Mouse (Mus musculus) ES-E14 (cell line): Measurements from ENCODE around the gene Adsl. TPM values are rescaled to one million over a fixed set of nuclear protein-coding genes. Genes with fewer than 3 reads are reported as not detected.
A peak's percentile ranks its signal among the peaks of the same experiment; 100 is the strongest.

ENCODE experiments used
- DNase-seq: peaks from one replicate; pipeline ENCODE4 v3.0.0-alpha.2; 2013; ENCODE audit warnings: low read depth, low spot score
- H3K27ac ChIP-seq: 2 replicates; pipeline ENCODE4 v1.5.1; 2012; ENCODE audit warnings: low read depth, mild to moderate bottlenecking, low read length, moderate library complexity, mixed read lengths; ENCODE audit not compliant: poor library complexity, insufficient read depth, severe bottlenecking
- H3K36me3 ChIP-seq: 2 replicates; pipeline ENCODE4 v1.6.1; 2012; ENCODE audit warnings: mild to moderate bottlenecking, low read length, moderate library complexity, mixed read lengths; ENCODE audit not compliant: control insufficient read depth, poor library complexity, insufficient read depth, severe bottlenecking
- H3K4me1 ChIP-seq, 2 experiments: fragments of 150-350 bp in 1 of 2; sonication (generic) in 1 of 2; 2 replicates each; pipeline ENCODE4 v1.6.1; 2012; ENCODE audit warnings: low read length in 2 of 2, mild to moderate bottlenecking in 1 of 2, mixed read lengths in 1 of 2; ENCODE audit not compliant: control insufficient read depth in 2 of 2, insufficient read depth in 2 of 2, poor library complexity in 1 of 2
- H3K4me3 ChIP-seq, 2 experiments: fragments of 150-350 bp in 1 of 2; sonication (generic) in 1 of 2; 2 replicates each; pipeline ENCODE4 v1.5.1; 2012; ENCODE audit warnings: low read length in 2 of 2, low read depth in 1 of 2, mild to moderate bottlenecking in 1 of 2, mixed read lengths in 1 of 2; ENCODE audit not compliant: insufficient read depth in 1 of 2, poor library complexity in 1 of 2, severe bottlenecking in 1 of 2
- H3K9ac ChIP-seq: 2 replicates; pipeline ENCODE4 v1.6.1; 2012; ENCODE audit warnings: low read depth, mild to moderate bottlenecking, low read length, mixed read lengths; ENCODE audit not compliant: poor library complexity, insufficient read depth, severe bottlenecking
- H3K9me3 ChIP-seq: fragments of 150-350 bp; sonication (generic); 2 replicates; pipeline ENCODE4 v1.6.1; 2012; ENCODE audit warnings: low read depth, mild to moderate bottlenecking, low read length; ENCODE audit not compliant: control insufficient read depth, insufficient read depth
- CHD2 ChIP-seq: IDR thresholded peaks from 2 replicates; pipeline ENCODE4 v1.6.1; 2014; ENCODE audit warnings: mild to moderate bottlenecking, low read depth, low read length, inconsistent platforms
- HCFC1 ChIP-seq: IDR thresholded peaks from 2 replicates; pipeline ENCODE4 v1.6.1; 2012; ENCODE audit warnings: low read length, inconsistent platforms, borderline replicate concordance; ENCODE audit not compliant: insufficient read depth
- MAFK ChIP-seq: IDR thresholded peaks from 2 replicates; pipeline ENCODE4 v1.6.1; 2014; ENCODE audit warnings: mild to moderate bottlenecking, low read depth, low read length, inconsistent platforms; ENCODE audit not compliant: insufficient read depth
- ZC3H11A ChIP-seq: IDR thresholded peaks from 2 replicates; pipeline ENCODE4 v1.6.1; 2012; ENCODE audit warnings: low read depth, mild to moderate bottlenecking, inconsistent platforms, low read length, borderline replicate concordance
- ZNF384 ChIP-seq: IDR thresholded peaks from 2 replicates; pipeline ENCODE4 v1.6.1; 2012; ENCODE audit warnings: low read depth, low read length, inconsistent platforms
- in situ Hi-C, 2 experiments: fragments of 600-800 bp; cut with MboI; formaldehyde crosslinking; loops; one replicate each; pipeline ENCODE4 v1.15.1; 2025; ENCODE audit warnings: low sequenced_read_pairs in 2 of 2, inconsistent platforms in 1 of 2; ENCODE audit not compliant: unreplicated experiment in 2 of 2
- total RNA-seq: library from RNA; depleted of rRNA; stranded (reverse); fragments of 300-350 nt; gene quantifications from 2 replicates; pipeline ENCODE4 v1.2.3, GENCODE M21; 2012

Gene Adsl
- total RNA-seq, 1 experiment: 166 TPM

DNA sequence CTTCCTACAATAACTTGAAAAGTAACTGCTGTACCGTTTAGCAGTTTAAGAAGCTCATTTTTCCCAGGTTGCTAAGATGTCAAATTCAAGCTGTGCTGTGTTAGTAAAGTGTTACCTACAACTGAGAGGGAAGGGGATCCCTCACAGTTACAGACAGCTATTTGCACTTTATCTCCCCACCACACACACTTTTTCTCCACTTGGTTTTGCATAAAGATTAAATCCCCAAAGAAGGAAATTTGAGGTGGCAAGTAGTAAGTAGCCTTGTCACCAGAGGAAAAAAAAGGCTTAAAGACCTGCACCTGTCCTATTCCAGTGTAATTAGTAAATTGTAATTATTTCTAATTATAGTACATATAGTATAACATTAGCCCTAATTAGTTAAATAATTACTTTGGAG is 48.8 kb downstream of the Adsl start:
- no peaks in the 10 kb centered on the region for H3K9me3 ChIP-seq
- no peak overlapping the region for H3K4me3 ChIP-seq
- in situ Hi-C loops: no loop called here
- no peaks in the 10 kb centered on the region for H3K36me3 ChIP-seq
- H3K27ac ChIP-seq: no peak overlapping the region
- peaks cover 0 to 5% of the 10 kb centered on the region in 2 experiments; a peak in 1 of 4 replicates for H3K4me1 ChIP-seq
- DNase-seq: no peak
- H3K9ac ChIP-seq: no peak overlapping the region
- TF ChIP-seq ZNF384 (no peak), HCFC1 (no peak), ZC3H11A (no peak), CHD2 (no peak), MAFK (no peak)

DNA sequence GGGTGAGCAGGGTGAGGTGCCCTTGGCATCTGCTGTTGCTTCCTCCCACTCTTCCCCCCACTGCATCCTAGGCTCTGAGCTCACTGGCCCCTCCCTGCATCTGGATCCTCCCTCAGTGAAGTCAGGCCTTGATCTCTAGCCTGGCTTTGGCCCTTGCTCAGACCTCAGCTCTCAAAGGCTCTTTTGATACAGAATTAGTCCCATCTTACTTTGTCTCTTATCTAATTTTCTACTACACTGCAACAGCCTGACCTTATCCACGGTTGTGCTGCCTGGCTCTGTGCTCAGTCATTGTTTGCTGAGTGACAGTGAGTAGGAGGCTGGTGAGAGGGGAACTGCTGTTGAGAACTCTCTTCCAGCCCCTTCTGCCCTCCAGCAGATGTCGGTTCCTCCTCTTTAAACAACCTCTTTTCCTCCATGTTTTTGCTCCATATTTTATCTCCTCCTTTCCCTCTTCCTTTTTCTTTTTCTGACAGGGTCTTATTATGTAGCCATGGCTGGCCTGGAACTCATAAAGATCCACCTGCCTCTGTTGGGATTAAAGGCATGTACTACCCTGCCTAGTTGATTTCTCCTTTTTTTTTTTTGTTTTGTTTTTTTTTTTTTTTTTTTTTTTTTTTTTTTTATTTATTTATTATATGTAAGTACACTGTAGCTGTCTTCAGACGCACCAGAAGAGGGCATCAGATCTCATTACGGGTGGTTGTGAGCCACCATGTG is 52.3 kb downstream of the Adsl start:
- in situ Hi-C loops: no loop called here
- no peak overlapping the region for H3K4me3 ChIP-seq
- no peak overlapping the region for H3K9ac ChIP-seq
- no peak overlapping the region for H3K27ac ChIP-seq
- H3K9me3 ChIP-seq: no peaks in the 10 kb centered on the region
- DNase-seq: no peak
- peaks cover 0 to 5% of the 10 kb centered on the region in 2 experiments; a peak in 1 of 4 replicates for H3K4me1 ChIP-seq
- H3K36me3 ChIP-seq: no peaks in the 10 kb centered on the region; the same call in 1 of the 2 replicates
- TF ChIP-seq MAFK: no peak
- peak; percentile 84 for TF ChIP-seq ZNF384

DNA sequence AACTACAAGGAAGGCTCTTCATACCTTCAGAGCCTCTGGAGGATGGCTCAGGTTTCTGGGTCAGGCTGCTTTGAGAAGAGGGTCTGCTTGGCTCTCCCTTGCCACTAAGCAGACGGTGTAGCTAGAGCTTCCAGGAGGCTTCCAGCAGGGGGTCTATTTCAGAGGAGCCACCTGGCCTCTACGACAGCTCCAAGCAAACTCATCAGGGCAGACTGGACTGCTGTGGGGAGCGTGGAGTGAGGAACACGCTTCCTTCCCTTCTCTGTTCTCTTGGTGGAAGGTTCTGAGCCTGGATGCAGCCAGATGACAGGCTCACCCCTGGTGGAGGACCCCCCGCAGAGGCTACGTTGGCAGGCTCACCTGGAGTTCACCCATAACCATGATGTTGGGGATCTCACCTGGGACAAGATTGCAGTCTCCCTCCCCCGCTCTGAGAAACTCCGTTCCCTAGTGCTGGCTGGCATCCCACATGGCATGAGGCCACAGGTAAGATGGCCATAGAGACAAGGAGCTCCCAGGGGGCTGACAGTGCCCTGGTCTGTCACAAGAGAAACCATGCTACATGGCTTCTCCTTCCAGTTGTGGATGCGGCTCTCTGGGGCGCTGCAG is 57.9 kb downstream of the Adsl start:
- in situ Hi-C loops: no loop called here
- Histone ChIP-seq H3K9ac (no peak overlapping the region), H3K4me1 (peaks cover 0 to 6% of the 10 kb centered on the region in 2 experiments; a peak in 1 of 4 replicates), H3K4me3 (no peak overlapping the region), H3K9me3 (no peaks in the 10 kb centered on the region), H3K27ac (no peak overlapping the region), H3K36me3 (peaks cover 16% of the 10 kb centered on the region; the same call in 1 of the 2 replicates)
- TF ChIP-seq HCFC1 (no peak), MAFK (no peak), CHD2 (no peak), ZNF384 (no peak)
- DNase-seq: no peak

DNA sequence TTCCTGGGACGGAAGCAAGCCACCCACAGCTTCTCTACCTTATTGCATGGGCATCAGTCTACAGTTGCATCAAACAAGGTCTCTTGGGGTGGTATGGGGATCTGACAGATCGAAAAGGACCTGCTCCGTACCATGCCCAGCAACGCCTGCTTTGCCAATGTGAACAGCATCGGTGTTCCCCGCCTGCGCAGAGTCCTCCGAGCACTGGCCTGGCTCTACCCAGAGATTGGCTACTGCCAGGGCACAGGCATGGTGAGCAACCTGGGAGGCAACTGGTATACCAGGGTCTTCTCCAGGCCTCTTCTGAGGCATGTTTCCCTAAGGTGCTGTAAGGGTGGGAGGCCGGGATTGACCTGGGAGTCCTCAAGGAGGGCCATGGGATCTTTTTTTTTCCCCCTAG is 59.0 kb downstream of the Adsl start:
- no peak for TF ChIP-seq CHD2
- TF ChIP-seq HCFC1: no peak
- no peak for TF ChIP-seq ZC3H11A
- TF ChIP-seq MAFK: no peak
- TF ChIP-seq ZNF384: no peak
- Histone ChIP-seq H3K4me1 (peaks cover 0 to 6% of the 10 kb centered on the region in 2 experiments; a peak in 1 of 4 replicates), H3K9me3 (no peaks in the 10 kb centered on the region), H3K9ac (no peak overlapping the region), H3K27ac (no peak overlapping the region), H3K36me3 (peaks cover 16% of the 10 kb centered on the region; the same call in 1 of the 2 replicates), H3K4me3 (no peak overlapping the region)
- in situ Hi-C loops: no loop called here
- DNase-seq: no peak
